Mouse (Mus musculus) R1 (cell line): Measurements from ENCODE around the gene Dnah6.

Experiments used
- DNase-seq: peaks from one replicate; pipeline ENCODE4 v3.0.0-alpha.2; 2018; ENCODE audit warnings: low read depth, low spot score

Gene Dnah6

GRCm38 (mm10) chr6:73142776-73143175 is 78.7 kb downstream of the Dnah6 start:
- DNase-seq, result peak; percentile 76

- no peak for DNase-seq
These were observed 80.6 kb downstream of the Dnah6 start for GRCm38 (mm10) chr6:73140836-73141235.

- no peak for DNase-seq
These were observed 88.7 kb downstream of the Dnah6 start for GRCm38 (mm10) chr6:73132784-73133183.

GRCm38 (mm10) chr6:73127594-73127993 is 93.9 kb downstream of the Dnah6 start:
- DNase-seq, result no peak

- no peak for DNase-seq
These were observed 101.1 kb downstream of the Dnah6 start for GRCm38 (mm10) chr6:73120348-73120747.

GRCm38 (mm10) chr6:73113898-73114297 is 107.6 kb downstream of the Dnah6 start:
- DNase-seq, result no peak

GRCm38 (mm10) chr6:73113365-73113764 is 108.1 kb downstream of the Dnah6 start:
- DNase-seq, result no peak

- DNase-seq, result no peak
These were observed 128.3 kb downstream of the Dnah6 start for GRCm38 (mm10) chr6:73093133-73093532.

GRCm38 (mm10) chr6:73090836-73091235 is 130.6 kb downstream of the Dnah6 start:
- peak; percentile 64 for DNase-seq

- no peak for DNase-seq
These were observed 138.9 kb downstream of the Dnah6 start for GRCm38 (mm10) chr6:73082571-73082970.

- no peak for DNase-seq
These were observed 149.2 kb downstream of the Dnah6 start for GRCm38 (mm10) chr6:73072093-73072786.

GRCm38 (mm10) chr6:73071214-73071613 is 150.2 kb downstream of the Dnah6 start:
- DNase-seq, result no peak

GRCm38 (mm10) chr6:73070663-73071062 is 150.8 kb downstream of the Dnah6 start:
- DNase-seq, result no peak

GRCm38 (mm10) chr6:73064551-73064950 is 156.9 kb downstream of the Dnah6 start:
- no peak for DNase-seq

GRCm38 (mm10) chr6:73059596-73060121 is 161.8 kb downstream of the Dnah6 start:
- DNase-seq, result no peak

GRCm38 (mm10) chr6:73059162-73059561 is 162.3 kb downstream of the Dnah6 start:
- DNase-seq, result no peak

GRCm38 (mm10) chr6:73055347-73055746 is 166.1 kb downstream of the Dnah6 start:
- DNase-seq, result no peak

GRCm38 (mm10) chr6:73054807-73055206 is 166.6 kb downstream of the Dnah6 start:
- DNase-seq, result no peak

GRCm38 (mm10) chr6:73053526-73053925 is 167.9 kb downstream of the Dnah6 start:
- no peak for DNase-seq

GRCm38 (mm10) chr6:73047259-73047658 is 174.2 kb downstream of the Dnah6 start:
- DNase-seq, result no peak

GRCm38 (mm10) chr6:73045944-73046343 is 175.5 kb downstream of the Dnah6 start:
- DNase-seq, result no peak

GRCm38 (mm10) chr6:73042278-73042677 is 179.2 kb downstream of the Dnah6 start:
- no peak for DNase-seq

- DNase-seq, result no peak
These were observed 183.2 kb downstream of the Dnah6 start for GRCm38 (mm10) chr6:73038291-73038690.

GRCm38 (mm10) chr6:73028853-73029252 is 192.6 kb downstream of the Dnah6 start:
- no peak for DNase-seq
